In genomic region chr4:5301017-5301416, GRCm38 (mm10) we compare ENCODE assay signal across 29 mouse cellular contexts.
DNase-seq lines count a peak whose midpoint lies in the region; ATAC-seq and TF ChIP-seq lines count a peak whose summit lies in the region.
"Had no signal": no experiment of that assay in that cellular context is flagged by ENCODE, and none has a peak within 500 bp of the region (broad histone marks: within the 10 kb centered on the region; RNA-seq: fewer than 3 reads in every experiment).

No protein-coding gene starts in this region.

- DNase-seq in forebrain, postnatal 0 days: no peak
- no peak for DNase-seq in hindbrain, postnatal 0 days (ENCODE audit: low spot score)
- DNase-seq in lung, postnatal 25 days (ENCODE audit: low spot score): no peak
- peak; percentile 72 for DNase-seq in midbrain, embryonic 11.5 days (ENCODE audit: low spot score, missing footprints)
- DNase-seq: adrenal gland, adult 8-10 months; adrenal gland, postnatal 14 days; adrenal gland, postnatal 36 days; B cell, adult 2 months; cerebellum, adult 11 months; cerebellum, adult 18-20 months; cerebellum, adult 8-10 months; cerebellum, adult 9-11 months; cerebellum, postnatal 14 days; cerebellum, postnatal 36 days; embryo, embryonic 11 days had no signal

- H3K4me3 ChIP-seq in forebrain, embryonic 16.5 days (replicated peaks; ENCODE audit: low read length): no peak overlapping the region
- H3K4me3 ChIP-seq in forebrain, postnatal 0 days (ENCODE audit: low read depth, low read length): no peak overlapping the region
- H3K4me3 ChIP-seq in hindbrain, embryonic 13.5 days: no peak overlapping the region
- H3K4me3 ChIP-seq in hindbrain, postnatal 0 days (ENCODE audit: low read length): no peak overlapping the region
- H3K4me3 ChIP-seq in lung, embryonic 15.5 days: no peak overlapping the region
- no peak overlapping the region for H3K4me3 ChIP-seq in midbrain, embryonic 11.5 days (ENCODE audit: low read depth, low read length)
- H3K4me3 ChIP-seq in midbrain, embryonic 13.5 days (replicated peaks): no peak overlapping the region
- H3K4me3 ChIP-seq: embryonic facial prominence, embryonic 13.5 days; embryonic facial prominence, embryonic 15.5 days; erythroblast, embryonic 14.5 days; forebrain, embryonic 10.5 days; forebrain, embryonic 12.5 days had no signal

- H3K27me3 ChIP-seq in forebrain, embryonic 16.5 days (replicated peaks; ENCODE audit: control insufficient read depth, insufficient read depth, low read length): no peaks in the 10 kb centered on the region
- no peaks in the 10 kb centered on the region for H3K27me3 ChIP-seq in forebrain, postnatal 0 days (ENCODE audit: insufficient read depth, low read length)
- no peaks in the 10 kb centered on the region for H3K27me3 ChIP-seq in hindbrain, embryonic 13.5 days
- H3K27me3 ChIP-seq in hindbrain, postnatal 0 days (ENCODE audit: insufficient read depth, low read length): no peaks in the 10 kb centered on the region
- no peaks in the 10 kb centered on the region for H3K27me3 ChIP-seq in lung, embryonic 15.5 days
- no peaks in the 10 kb centered on the region for H3K27me3 ChIP-seq in midbrain, embryonic 11.5 days (ENCODE audit: control insufficient read depth, insufficient read depth, low read length)
- H3K27me3 ChIP-seq in midbrain, embryonic 13.5 days: no peaks in the 10 kb centered on the region
- H3K27me3 ChIP-seq: CH12.LX; embryonic facial prominence, embryonic 13.5 days; embryonic facial prominence, embryonic 15.5 days; forebrain, embryonic 12.5 days; Patski had no signal

- H3K4me1 ChIP-seq in forebrain, embryonic 16.5 days (replicated peaks; ENCODE audit: control insufficient read depth, insufficient read depth, low read length): no peaks in the 10 kb centered on the region
- 0 out of 2 replicates have a peak, but pooled peaks cover 3% of the 10 kb centered on the region for H3K4me1 ChIP-seq in forebrain, postnatal 0 days (ENCODE audit: insufficient read depth)
- H3K4me1 ChIP-seq in hindbrain, embryonic 13.5 days (replicated peaks): no peaks in the 10 kb centered on the region
- H3K4me1 ChIP-seq in hindbrain, postnatal 0 days (ENCODE audit: insufficient read depth, low read length): no peaks in the 10 kb centered on the region
- 0 out of 2 replicates have a peak, but pooled peaks cover 11% of the 10 kb centered on the region for H3K4me1 ChIP-seq in lung, embryonic 15.5 days
- H3K4me1 ChIP-seq in midbrain, embryonic 11.5 days (ENCODE audit: control insufficient read depth, insufficient read depth, low read length): no peaks in the 10 kb centered on the region
- no peaks in the 10 kb centered on the region for H3K4me1 ChIP-seq in midbrain, embryonic 13.5 days (replicated peaks)
- H3K4me1 ChIP-seq: embryonic facial prominence, embryonic 13.5 days; embryonic facial prominence, embryonic 15.5 days; forebrain, embryonic 10.5 days; forebrain, embryonic 12.5 days had no signal

- TF ChIP-seq CTCF in forebrain, postnatal 0 days (IDR thresholded peaks at IDR 0.05; ENCODE audit: low read depth): no peak
- no peak for TF ChIP-seq CTCF in hindbrain, postnatal 0 days (IDR thresholded peaks at IDR 0.05; ENCODE audit: low read depth)

- no peak overlapping the region for H3K4me2 ChIP-seq in forebrain, embryonic 16.5 days (ENCODE audit: low read length)
- no peak overlapping the region for H3K4me2 ChIP-seq in forebrain, postnatal 0 days (ENCODE audit: low read depth)
- H3K4me2 ChIP-seq in hindbrain, embryonic 13.5 days: no peak overlapping the region
- H3K4me2 ChIP-seq in hindbrain, postnatal 0 days (ENCODE audit: low read depth, low read length): no peak overlapping the region
- no peak overlapping the region for H3K4me2 ChIP-seq in lung, embryonic 15.5 days
- no peak overlapping the region for H3K4me2 ChIP-seq in midbrain, embryonic 11.5 days
- no peak overlapping the region for H3K4me2 ChIP-seq in midbrain, embryonic 13.5 days (replicated peaks)
- H3K4me2 ChIP-seq: embryonic facial prominence, embryonic 13.5 days; embryonic facial prominence, embryonic 15.5 days; forebrain, embryonic 12.5 days had no signal

- H3K9ac ChIP-seq in forebrain, embryonic 16.5 days (replicated peaks; ENCODE audit: low read depth, low read length): no peak overlapping the region
- no peak overlapping the region for H3K9ac ChIP-seq in forebrain, postnatal 0 days
- no peak overlapping the region for H3K9ac ChIP-seq in hindbrain, embryonic 13.5 days
- H3K9ac ChIP-seq in hindbrain, postnatal 0 days (replicated peaks; ENCODE audit: low read length): no peak overlapping the region
- no peak overlapping the region for H3K9ac ChIP-seq in lung, embryonic 15.5 days
- no peak overlapping the region for H3K9ac ChIP-seq in midbrain, embryonic 11.5 days (ENCODE audit: low read length)
- H3K9ac ChIP-seq in midbrain, embryonic 13.5 days (replicated peaks): no peak overlapping the region
- H3K9ac ChIP-seq: embryonic facial prominence, embryonic 13.5 days; embryonic facial prominence, embryonic 15.5 days; forebrain, embryonic 12.5 days had no signal

- WGBS in forebrain, embryonic 16.5 days: 88% methylated on average over 1 of the region's 1 CpGs
- WGBS in forebrain, postnatal 0 days: 88% methylated on average over 1 of the region's 1 CpGs
- WGBS in hindbrain, embryonic 13.5 days: 90% methylated on average over 1 of the region's 1 CpGs
- WGBS in hindbrain, postnatal 0 days: 88% methylated on average over 1 of the region's 1 CpGs
- WGBS in lung, embryonic 15.5 days: 34% methylated on average over 1 of the region's 1 CpGs
- 91% methylated on average over 1 of the region's 1 CpGs for WGBS in midbrain, embryonic 11.5 days
- WGBS in midbrain, embryonic 13.5 days: 98% methylated on average over 1 of the region's 1 CpGs

- no peaks in the 10 kb centered on the region for H3K36me3 ChIP-seq in forebrain, embryonic 16.5 days (ENCODE audit: control insufficient read depth, insufficient read depth)
- H3K36me3 ChIP-seq in forebrain, postnatal 0 days (ENCODE audit: insufficient read depth): no peaks in the 10 kb centered on the region
- no peaks in the 10 kb centered on the region for H3K36me3 ChIP-seq in hindbrain, embryonic 13.5 days
- no peaks in the 10 kb centered on the region for H3K36me3 ChIP-seq in hindbrain, postnatal 0 days (ENCODE audit: insufficient read depth, low read length)
- no peaks in the 10 kb centered on the region for H3K36me3 ChIP-seq in lung, embryonic 15.5 days
- H3K36me3 ChIP-seq in midbrain, embryonic 11.5 days (ENCODE audit: control insufficient read depth, insufficient read depth, low read length): no peaks in the 10 kb centered on the region
- H3K36me3 ChIP-seq in midbrain, embryonic 13.5 days: no peaks in the 10 kb centered on the region
- H3K36me3 ChIP-seq: embryonic facial prominence, embryonic 13.5 days; embryonic facial prominence, embryonic 15.5 days; forebrain, embryonic 10.5 days; forebrain, embryonic 12.5 days; G1E had no signal

- ATAC-seq in forebrain, embryonic 16.5 days: peak; percentile 11; the same call in 1 of the 2 replicates
- ATAC-seq in forebrain, postnatal 0 days: no peak
- ATAC-seq in hindbrain, embryonic 13.5 days (ENCODE audit: low FRiP score): peak; percentile 3; the same call in 1 of the 2 replicates
- no peak for ATAC-seq in hindbrain, postnatal 0 days
- ATAC-seq in lung, embryonic 15.5 days (ENCODE audit: borderline replicate concordance, extremely low read depth, low FRiP score, low TSS enrichment): peak; percentile 39; the same call in 1 of the 2 replicates
- ATAC-seq in midbrain, embryonic 11.5 days (ENCODE audit: low FRiP score): no peak
- no peak for ATAC-seq in midbrain, embryonic 13.5 days
- ATAC-seq: activated CD4-positive, CD25-positive, alpha-beta regulatory T cell, adult 4 months; CD4-positive, CD25-positive, alpha-beta regulatory T cell, adult 4 months; Patski had no signal

- H3K27ac ChIP-seq in forebrain, embryonic 16.5 days (ENCODE audit: low read length): no peak overlapping the region
- no peak overlapping the region for H3K27ac ChIP-seq in forebrain, postnatal 0 days (ENCODE audit: low read depth, low read length)
- no peak overlapping the region for H3K27ac ChIP-seq in hindbrain, embryonic 13.5 days
- no peak overlapping the region for H3K27ac ChIP-seq in hindbrain, postnatal 0 days
- H3K27ac ChIP-seq in lung, embryonic 15.5 days: peak overlapping the region; percentile 24; the same call in 1 of the 2 replicates
- no peak overlapping the region for H3K27ac ChIP-seq in midbrain, embryonic 11.5 days (ENCODE audit: low read depth, low read length)
- H3K27ac ChIP-seq in midbrain, embryonic 13.5 days: no peak overlapping the region
- H3K27ac ChIP-seq: embryonic facial prominence, embryonic 13.5 days; embryonic facial prominence, embryonic 15.5 days; forebrain, embryonic 10.5 days; forebrain, embryonic 12.5 days had no signal

- H3K9me3 ChIP-seq in forebrain, embryonic 16.5 days (ENCODE audit: control insufficient read depth, low read length): no peaks in the 10 kb centered on the region
- H3K9me3 ChIP-seq in forebrain, postnatal 0 days (ENCODE audit: low read length): no peaks in the 10 kb centered on the region
- no peaks in the 10 kb centered on the region for H3K9me3 ChIP-seq in hindbrain, embryonic 13.5 days
- no peaks in the 10 kb centered on the region for H3K9me3 ChIP-seq in hindbrain, postnatal 0 days (ENCODE audit: low read length)
- H3K9me3 ChIP-seq in lung, embryonic 15.5 days: no peaks in the 10 kb centered on the region
- H3K9me3 ChIP-seq in midbrain, embryonic 11.5 days (ENCODE audit: control insufficient read depth, low read length): no peaks in the 10 kb centered on the region
- H3K9me3 ChIP-seq in midbrain, embryonic 13.5 days: no peaks in the 10 kb centered on the region
- H3K9me3 ChIP-seq: embryonic facial prominence, embryonic 13.5 days; embryonic facial prominence, embryonic 15.5 days; forebrain, embryonic 10.5 days; forebrain, embryonic 12.5 days; G1E had no signal

Comparison
In these comparisons a context has a peak if more than half of its experiments do, and no peak if none do; other contexts are left out.
1. ATAC-seq: peak in forebrain, embryonic 16.5 days (single experiment), hindbrain, embryonic 13.5 days (single experiment) and lung, embryonic 15.5 days (single experiment); none in forebrain, postnatal 0 days (single experiment), hindbrain, postnatal 0 days (single experiment), midbrain, embryonic 11.5 days (single experiment) and midbrain, embryonic 13.5 days (single experiment).